Mouse (Mus musculus): ENCODE measurements at regions not wholly inside any gene's neighbourhood (a gene's known extent, or its start where the extent isn't known, plus 50 kb on each side); places are given as distances from the start of the nearest gene placed in this dataset.
"Not testable (repeated sequence)": the region's sequence is repeated elsewhere in the genome, so short reads cannot be mapped to it uniquely, and the experiment has no call there.

DNA sequence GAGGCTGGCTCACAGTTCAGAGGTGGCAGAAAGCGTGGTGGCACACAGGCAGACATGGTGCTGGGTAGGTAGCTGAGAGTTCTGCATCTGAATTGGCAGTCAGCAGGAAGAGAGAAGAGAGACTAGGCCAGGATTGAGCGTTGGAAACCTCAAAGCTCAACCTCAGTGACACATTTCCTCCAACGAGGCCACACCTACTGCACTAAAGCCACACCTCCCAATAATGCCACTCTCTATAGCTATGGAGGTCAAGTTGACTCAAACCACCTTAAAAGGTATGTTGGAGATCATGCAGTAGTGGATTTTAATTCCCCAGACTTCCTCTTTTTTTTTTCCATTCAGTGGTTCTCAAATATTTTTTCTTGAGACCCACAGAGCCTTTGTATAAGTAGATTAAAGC is 57.1 kb downstream of the Ccdc54 start:
- Histone ChIP-seq H3K27ac (ENCODE audit: low read length) (no peak overlapping the region), H3K4me1 (ENCODE audit: control insufficient read depth, insufficient read depth, low read length) (peaks cover 4% of the 10 kb centered on the region; the same call in 1 of the 2 replicates), H3K27me3 (ENCODE audit: control insufficient read depth, insufficient read depth, low read depth, low read length) (no peaks in the 10 kb centered on the region), H3K4me2 (ENCODE audit: low read length) (no peak overlapping the region), H3K9ac (ENCODE audit: low read depth, low read length) (no peak overlapping the region), H3K9me3 (replicated peaks; ENCODE audit: control insufficient read depth, low read length, poor library complexity, severe bottlenecking) (no peaks in the 10 kb centered on the region), H3K4me3 (ENCODE audit: low read depth, low read length) (no peak overlapping the region), H3K36me3 (ENCODE audit: control insufficient read depth, insufficient read depth, low read length) (no peaks in the 10 kb centered on the region)
- 69% methylated on average over 3 of the region's 3 CpGs for WGBS
- ATAC-seq = no peak

DNA sequence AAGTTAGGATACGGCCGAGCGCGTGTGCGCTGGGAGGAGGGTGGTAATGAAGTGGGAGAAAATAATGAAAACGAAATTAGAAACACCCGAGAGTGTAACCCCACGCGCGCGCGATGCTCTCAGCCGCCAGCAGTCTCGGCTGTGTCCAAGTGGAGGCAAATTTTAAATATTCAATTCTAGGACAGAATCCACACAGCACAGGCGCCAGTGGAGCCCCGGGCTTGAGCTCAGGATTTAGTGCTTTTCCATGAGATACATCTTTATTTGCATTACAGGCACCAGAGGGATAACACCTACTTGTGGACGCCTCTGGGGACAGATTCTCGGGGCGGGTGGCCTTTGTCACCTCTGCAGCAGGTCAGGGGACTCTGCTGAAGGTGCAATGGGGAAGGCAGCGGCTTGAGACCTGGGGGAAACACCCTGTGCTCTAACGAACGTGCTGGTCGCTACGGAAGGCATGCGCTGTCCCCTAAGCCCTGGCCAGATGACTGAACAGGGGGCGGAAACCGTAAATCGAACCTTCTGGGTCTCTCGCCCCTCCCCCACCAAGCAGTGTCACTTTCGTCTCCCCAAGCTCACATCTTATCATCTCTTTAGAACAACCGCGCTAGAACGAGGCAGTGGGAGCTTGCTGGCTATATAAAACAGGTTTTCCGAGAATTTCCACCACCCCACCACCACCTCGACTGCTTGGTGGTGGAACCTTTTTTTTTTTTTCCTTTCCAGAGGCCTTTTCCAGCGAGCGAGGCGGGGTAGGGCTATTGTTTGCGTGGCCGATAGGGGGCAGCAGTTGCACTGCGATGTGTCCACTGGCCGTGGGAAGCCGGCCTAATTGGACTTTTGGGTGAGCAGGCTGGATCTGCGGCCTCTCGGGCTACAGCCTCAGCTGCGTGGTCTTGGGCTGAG is 61.2 kb downstream of the Ccdc54 start:
- peak; percentile 72 for ATAC-seq
- H3K4me2 ChIP-seq (ENCODE audit: low read length) = peak overlapping the region; percentile 97
- no peaks in the 10 kb centered on the region for H3K27me3 ChIP-seq (ENCODE audit: control insufficient read depth, insufficient read depth, low read depth, low read length)
- H3K9ac ChIP-seq (ENCODE audit: low read depth, low read length) = peak overlapping the region; percentile 81
- H3K4me3 ChIP-seq (ENCODE audit: low read depth, low read length) = peak overlapping the region; percentile 68
- H3K4me1 ChIP-seq (ENCODE audit: control insufficient read depth, insufficient read depth, low read length) = peaks cover 4% of the 10 kb centered on the region; the same call in 1 of the 2 replicates
- H3K36me3 ChIP-seq (ENCODE audit: control insufficient read depth, insufficient read depth, low read length) = no peaks in the 10 kb centered on the region
- WGBS = under 1% methylated on average over 46 of the region's 46 CpGs
- no peaks in the 10 kb centered on the region for H3K9me3 ChIP-seq (replicated peaks; ENCODE audit: control insufficient read depth, low read length, poor library complexity, severe bottlenecking)
- H3K27ac ChIP-seq (ENCODE audit: low read length) = peak overlapping the region; percentile 93

DNA sequence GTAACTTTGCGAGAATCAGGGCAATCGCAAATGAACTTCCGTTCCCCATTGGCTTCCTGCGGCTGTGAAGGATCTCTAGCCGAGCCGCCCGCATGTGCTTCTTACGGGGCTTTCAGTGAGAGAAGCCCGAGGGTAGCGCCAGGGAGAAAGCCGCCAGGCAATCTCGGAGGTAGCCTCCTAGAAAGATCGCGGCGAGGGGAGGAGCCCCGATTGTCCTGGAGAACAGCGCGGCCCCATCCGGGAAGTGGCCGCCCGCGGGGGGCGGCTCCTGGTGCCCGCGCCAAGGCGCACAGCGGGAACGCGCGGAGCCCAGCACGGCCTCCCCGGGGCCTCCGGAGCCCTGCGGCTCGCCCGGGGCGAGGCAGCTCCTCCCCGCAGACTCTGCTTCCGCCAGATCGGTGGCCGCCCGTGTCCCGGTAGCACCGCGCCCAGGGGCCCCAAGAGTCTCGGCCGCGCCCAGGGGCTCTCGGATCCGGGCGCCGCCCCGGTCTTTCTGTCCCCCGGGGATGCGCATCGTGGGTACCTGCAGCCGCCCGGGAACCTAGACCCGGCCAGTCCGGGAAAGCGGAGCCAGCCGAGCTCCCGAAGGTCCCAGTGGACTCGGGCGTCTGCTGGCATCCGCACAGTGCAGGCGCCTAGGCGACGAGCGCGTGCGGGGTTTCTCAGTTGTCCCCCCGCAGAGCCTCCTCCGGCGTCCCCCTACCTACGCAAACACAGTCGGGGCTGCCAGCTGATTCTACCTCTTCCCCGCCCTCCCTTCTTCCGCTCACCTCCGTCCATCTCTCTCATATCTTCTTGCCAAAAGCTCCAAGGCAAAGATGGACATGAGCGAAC is 62.1 kb downstream of the Ccdc54 start:
- Histone ChIP-seq H3K9me3 (replicated peaks; ENCODE audit: control insufficient read depth, low read length, poor library complexity, severe bottlenecking) (no peaks in the 10 kb centered on the region), H3K9ac (ENCODE audit: low read depth, low read length) (peak overlapping the region; percentile 81)
- under 1% methylated on average over 64 of the region's 81 CpGs for WGBS

DNA sequence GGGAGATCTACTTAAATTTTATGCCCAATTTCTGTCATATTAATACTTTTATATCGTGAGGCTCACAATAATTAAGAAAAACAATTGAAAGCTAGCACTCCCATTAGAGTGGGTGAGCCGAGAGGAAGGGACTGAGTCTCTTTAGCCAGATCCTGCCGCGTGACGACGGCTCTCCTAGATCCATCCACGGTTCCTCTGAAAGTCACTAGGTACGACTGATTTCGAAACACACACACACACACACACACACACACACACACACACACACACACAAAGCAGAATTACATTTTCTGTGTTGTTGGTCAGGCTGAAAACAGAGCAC is 62.6 kb downstream of the Ccdc54 start:
- under 1% methylated on average over 9 of the region's 9 CpGs for WGBS
- Histone ChIP-seq H3K4me2 (ENCODE audit: low read length) (peak overlapping the region; percentile 97), H3K9me3 (replicated peaks; ENCODE audit: control insufficient read depth, low read length, poor library complexity, severe bottlenecking) (no peaks in the 10 kb centered on the region), H3K4me3 (ENCODE audit: low read depth, low read length) (peak overlapping the region; percentile 68), H3K27me3 (ENCODE audit: control insufficient read depth, insufficient read depth, low read depth, low read length) (no peaks in the 10 kb centered on the region), H3K27ac (ENCODE audit: low read length) (peak overlapping the region; percentile 93), H3K9ac (ENCODE audit: low read depth, low read length) (peak overlapping the region; percentile 81), H3K4me1 (ENCODE audit: control insufficient read depth, insufficient read depth, low read length) (peaks cover 4% of the 10 kb centered on the region; the same call in 1 of the 2 replicates), H3K36me3 (ENCODE audit: control insufficient read depth, insufficient read depth, low read length) (no peaks in the 10 kb centered on the region)
- peak; percentile 61 for ATAC-seq

More for the DNA sequence above, 62.1 kb downstream of the Ccdc54 start:
- H3K27me3 ChIP-seq (ENCODE audit: control insufficient read depth, insufficient read depth, low read depth, low read length) = no peaks in the 10 kb centered on the region
- no peaks in the 10 kb centered on the region for H3K36me3 ChIP-seq (ENCODE audit: control insufficient read depth, insufficient read depth, low read length)
- H3K4me3 ChIP-seq (ENCODE audit: low read depth, low read length) = peak overlapping the region; percentile 68
- H3K27ac ChIP-seq (ENCODE audit: low read length) = peak overlapping the region; percentile 93
- H3K4me1 ChIP-seq (ENCODE audit: control insufficient read depth, insufficient read depth, low read length) = peaks cover 4% of the 10 kb centered on the region; the same call in 1 of the 2 replicates
- ATAC-seq = peak; percentile 90
- H3K4me2 ChIP-seq (ENCODE audit: low read length) = peak overlapping the region; percentile 97

DNA sequence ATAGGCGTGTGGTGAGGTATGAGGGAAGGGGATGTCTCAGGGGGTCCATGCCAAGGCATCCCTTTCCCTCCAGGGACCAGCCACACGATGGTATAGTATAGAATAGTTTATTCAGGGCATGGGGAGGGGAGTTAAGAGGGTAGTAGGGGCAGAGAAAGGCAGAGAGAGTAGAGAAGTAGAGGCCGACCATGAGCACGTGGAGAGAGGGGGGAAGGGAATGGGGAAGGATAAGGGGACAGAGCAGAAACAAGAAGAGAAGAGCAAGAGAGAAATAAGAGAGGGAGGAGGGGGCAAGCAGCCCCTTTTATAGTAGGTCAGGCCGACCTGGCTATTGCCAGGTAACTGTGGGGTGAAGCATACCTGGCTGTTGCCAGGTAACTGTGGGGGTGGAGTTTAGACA is 64.0 kb downstream of the Ccdc54 start:
- not testable (repeated sequence) for H3K27ac ChIP-seq (ENCODE audit: low read length); H3K4me2 ChIP-seq (ENCODE audit: low read length); H3K27me3 ChIP-seq (ENCODE audit: control insufficient read depth, insufficient read depth, low read depth, low read length); H3K4me1 ChIP-seq (ENCODE audit: control insufficient read depth, insufficient read depth, low read length); ATAC-seq; H3K36me3 ChIP-seq (ENCODE audit: control insufficient read depth, insufficient read depth, low read length); H3K9me3 ChIP-seq (replicated peaks; ENCODE audit: control insufficient read depth, low read length, poor library complexity, severe bottlenecking); H3K4me3 ChIP-seq (ENCODE audit: low read depth, low read length); H3K9ac ChIP-seq (ENCODE audit: low read depth, low read length)
- 88% methylated on average over 5 of the region's 5 CpGs for WGBS

DNA sequence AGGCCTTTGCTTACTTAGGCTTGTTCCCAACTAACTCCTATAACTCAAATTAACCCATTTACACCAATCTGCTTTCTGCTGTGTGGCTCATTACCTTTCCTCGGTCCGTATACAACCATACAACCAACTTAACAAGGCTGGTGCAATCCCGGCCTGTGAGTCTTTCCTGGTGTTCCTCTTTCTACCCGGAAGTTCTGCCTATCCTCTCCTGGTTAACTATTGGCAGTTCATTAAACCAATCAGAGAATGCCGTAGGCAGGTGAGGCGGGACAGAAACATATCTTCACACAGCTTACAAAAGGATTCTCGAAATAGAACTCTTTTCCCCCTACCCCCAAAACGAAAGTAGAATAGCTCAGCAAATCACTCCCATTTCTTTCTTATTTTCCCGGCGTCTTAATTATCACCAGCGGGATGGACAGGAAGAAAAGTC is 65.0 kb downstream of the Ccdc54 start:
- no peaks in the 10 kb centered on the region for H3K36me3 ChIP-seq (ENCODE audit: control insufficient read depth, insufficient read depth, low read length)
- 91% methylated on average over 11 of the region's 11 CpGs for WGBS
- no peaks in the 10 kb centered on the region for H3K9me3 ChIP-seq (replicated peaks; ENCODE audit: control insufficient read depth, low read length, poor library complexity, severe bottlenecking)

DNA sequence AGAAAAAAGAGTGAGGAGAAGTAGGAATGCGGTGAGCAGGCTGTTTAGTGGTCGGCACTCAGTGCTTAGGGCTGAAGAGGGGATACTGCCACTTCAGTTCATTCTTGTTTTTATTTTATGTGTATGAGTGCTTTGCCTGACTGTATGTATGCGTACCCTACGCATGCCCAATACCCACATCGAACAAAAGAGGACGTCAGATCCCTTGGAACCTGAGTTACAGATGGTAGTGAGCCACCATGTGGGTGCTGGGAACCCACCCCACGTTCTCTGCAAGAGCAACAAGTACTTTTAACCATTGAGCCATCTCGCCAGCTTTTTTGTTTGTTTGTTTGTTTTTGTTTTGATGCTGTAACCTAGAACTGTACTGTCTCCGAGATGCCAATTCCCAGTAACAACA is 65.5 kb downstream of the Ccdc54 start:
- no peaks in the 10 kb centered on the region for H3K36me3 ChIP-seq (ENCODE audit: control insufficient read depth, insufficient read depth, low read length)
- 92% methylated on average over 9 of the region's 9 CpGs for WGBS
- no peak for ATAC-seq
- no peak overlapping the region for H3K27ac ChIP-seq (ENCODE audit: low read length)
- no peak overlapping the region for H3K9ac ChIP-seq (ENCODE audit: low read depth, low read length)
- no peaks in the 10 kb centered on the region for H3K9me3 ChIP-seq (replicated peaks; ENCODE audit: control insufficient read depth, low read length, poor library complexity, severe bottlenecking)
- no peak overlapping the region for H3K4me3 ChIP-seq (ENCODE audit: low read depth, low read length)
- H3K4me1 ChIP-seq (ENCODE audit: control insufficient read depth, insufficient read depth, low read length) = peaks cover 4% of the 10 kb centered on the region; the same call in 1 of the 2 replicates
- H3K4me2 ChIP-seq (ENCODE audit: low read length) = no peak overlapping the region
- H3K27me3 ChIP-seq (ENCODE audit: control insufficient read depth, insufficient read depth, low read depth, low read length) = no peaks in the 10 kb centered on the region

More for the DNA sequence above, 65.0 kb downstream of the Ccdc54 start:
- no peaks in the 10 kb centered on the region for H3K27me3 ChIP-seq (ENCODE audit: control insufficient read depth, insufficient read depth, low read depth, low read length)
- H3K4me3 ChIP-seq (ENCODE audit: low read depth, low read length) = no peak overlapping the region
- H3K9ac ChIP-seq (ENCODE audit: low read depth, low read length) = no peak overlapping the region
- H3K4me1 ChIP-seq (ENCODE audit: control insufficient read depth, insufficient read depth, low read length) = peaks cover 4% of the 10 kb centered on the region; the same call in 1 of the 2 replicates
- no peak for ATAC-seq
- H3K27ac ChIP-seq (ENCODE audit: low read length) = no peak overlapping the region
- H3K4me2 ChIP-seq (ENCODE audit: low read length) = no peak overlapping the region

DNA sequence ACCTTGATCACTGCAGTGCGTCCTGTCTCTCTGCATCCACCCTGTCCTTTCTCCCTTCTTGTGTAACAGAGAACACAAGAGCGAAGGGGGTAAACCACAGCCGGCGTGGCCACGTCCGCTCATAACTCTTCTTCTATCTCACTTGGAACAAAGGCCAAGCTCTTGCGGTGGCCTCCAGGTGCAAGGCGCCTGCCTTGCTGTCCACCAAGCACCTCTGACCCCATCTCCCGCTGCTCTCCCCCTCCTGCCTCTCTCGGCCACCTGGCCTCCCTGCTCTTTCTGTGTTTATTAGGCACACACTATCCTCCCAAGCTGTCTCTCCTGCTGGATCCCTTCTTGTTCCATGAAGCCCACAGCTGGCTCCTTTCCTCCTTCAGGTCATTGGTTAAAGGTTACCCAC is 71.3 kb downstream of the Ccdc54 start:
- no peaks in the 10 kb centered on the region for H3K27me3 ChIP-seq (ENCODE audit: control insufficient read depth, insufficient read depth, low read depth, low read length)
- H3K27ac ChIP-seq (ENCODE audit: low read length) = no peak overlapping the region
- H3K4me1 ChIP-seq (ENCODE audit: control insufficient read depth, insufficient read depth, low read length) = no peaks in the 10 kb centered on the region
- no peak overlapping the region for H3K4me2 ChIP-seq (ENCODE audit: low read length)
- no peaks in the 10 kb centered on the region for H3K9me3 ChIP-seq (replicated peaks; ENCODE audit: control insufficient read depth, low read length, poor library complexity, severe bottlenecking)
- H3K4me3 ChIP-seq (ENCODE audit: low read depth, low read length) = no peak overlapping the region
- no peak for ATAC-seq
- no peaks in the 10 kb centered on the region for H3K36me3 ChIP-seq (ENCODE audit: control insufficient read depth, insufficient read depth, low read length)
- H3K9ac ChIP-seq (ENCODE audit: low read depth, low read length) = no peak overlapping the region
- 86% methylated on average over 10 of the region's 10 CpGs for WGBS

DNA sequence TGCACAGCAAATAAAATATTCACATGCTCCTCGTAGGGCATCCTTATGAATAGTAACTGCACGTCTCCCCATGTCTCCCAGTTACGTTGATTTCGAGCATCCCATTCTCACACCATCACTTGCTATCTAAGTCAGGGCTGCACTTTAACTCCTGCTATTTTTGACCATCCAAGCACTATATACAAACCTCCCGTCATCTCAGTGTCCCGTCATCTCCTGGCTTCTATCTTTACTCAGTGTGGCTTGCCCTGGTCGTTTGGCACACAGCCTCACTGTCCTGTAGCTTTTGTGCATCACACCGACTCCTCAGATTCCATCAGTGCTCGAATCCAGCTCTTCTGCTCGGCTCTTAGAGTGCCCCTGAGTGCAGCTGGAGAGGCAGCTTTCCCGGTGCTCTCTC is 74.4 kb downstream of the Ccdc54 start:
- 76% methylated on average over 11 of the region's 11 CpGs for WGBS
- Histone ChIP-seq H3K9ac (ENCODE audit: low read depth, low read length) (no peak overlapping the region), H3K4me3 (ENCODE audit: low read depth, low read length) (no peak overlapping the region), H3K4me1 (ENCODE audit: control insufficient read depth, insufficient read depth, low read length) (no peaks in the 10 kb centered on the region), H3K27me3 (ENCODE audit: control insufficient read depth, insufficient read depth, low read depth, low read length) (no peaks in the 10 kb centered on the region), H3K36me3 (ENCODE audit: control insufficient read depth, insufficient read depth, low read length) (no peaks in the 10 kb centered on the region), H3K9me3 (replicated peaks; ENCODE audit: control insufficient read depth, low read length, poor library complexity, severe bottlenecking) (no peaks in the 10 kb centered on the region), H3K4me2 (ENCODE audit: low read length) (no peak overlapping the region), H3K27ac (ENCODE audit: low read length) (no peak overlapping the region)
- no peak for ATAC-seq

Measured in midbrain, embryonic 16.5 days (tissue).